Mouse (Mus musculus) intestine, embryonic 14.5 days (tissue): ENCODE results near the gene Cxcl9. TPM values are rescaled to one million over a fixed set of nuclear protein-coding genes. Genes with fewer than 3 reads are reported as not detected.

Experiments
- ATAC-seq: fragments of 200-750 bp; cut with Nextera tagmentation; replicated peaks from 2 replicates; pipeline ENCODE4 v1.8.0; 2017; ENCODE audit warnings: low read depth, moderate number of reproducible peaks, moderate TSS enrichment, moderate library complexity; ENCODE audit not compliant: low FRiP score, low TSS enrichment
- DNase-seq: peaks from one replicate; pipeline ENCODE4 v3.0.0-alpha.2; 2018; ENCODE audit warnings: low spot score
- H3K27ac ChIP-seq: fragments of 300-500 bp; sonication (generic); 2 replicates; pipeline ENCODE4 v1.5.1; 2014; ENCODE audit warnings: low read depth, mild to moderate bottlenecking, control low read depth
- H3K27me3 ChIP-seq: fragments of 300-500 bp; sonication (generic); replicated peaks from 2 replicates; pipeline ENCODE4 v1.6.1; 2014; ENCODE audit warnings: low read length, control low read depth; ENCODE audit not compliant: control insufficient read depth, insufficient read depth
- H3K36me3 ChIP-seq: fragments of 300-500 bp; sonication (generic); 2 replicates; pipeline ENCODE4 v1.6.1; 2014; ENCODE audit warnings: low read length, control low read depth; ENCODE audit not compliant: control insufficient read depth, insufficient read depth
- H3K4me1 ChIP-seq: fragments of 300-500 bp; sonication (generic); replicated peaks from 2 replicates; pipeline ENCODE4 v1.6.1; 2014; ENCODE audit warnings: low read length, control low read depth, mixed read lengths; ENCODE audit not compliant: control insufficient read depth, insufficient read depth
- H3K4me2 ChIP-seq: fragments of 300-500 bp; sonication (generic); 2 replicates; pipeline ENCODE4 v1.6.1; 2014; ENCODE audit warnings: low read length
- H3K4me3 ChIP-seq: fragments of 300-500 bp; sonication (generic); 2 replicates; pipeline ENCODE4 v1.5.1; 2014; ENCODE audit warnings: low read depth, low read length, control low read depth, mixed read lengths
- H3K9ac ChIP-seq: fragments of 300-500 bp; sonication (generic); 2 replicates; pipeline ENCODE4 v1.6.1; 2014; ENCODE audit warnings: mild to moderate bottlenecking, low read length
- H3K9me3 ChIP-seq: fragments of 300-500 bp; sonication (generic); 2 replicates; pipeline ENCODE4 v1.6.1; 2016; ENCODE audit warnings: low read length, control low read depth; ENCODE audit not compliant: control insufficient read depth
- WGBS: fragments of 180-500 bp; shearing (Covaris S2); extraction: QIAGEN DNeasy Blood & Tissue Kit; methylation state at CpG from one replicate; pipeline ENCODE4 v1.1.7; 2014; 5-methylcytosine and 5-hydroxymethylcytosine counted together
- polyA plus RNA-seq: library from polyadenylated mRNA; unstranded; fragments of >200 nt; fragmentation: Nextera tagmentation; extraction: Ambion mirVana; gene quantifications from 2 replicates; pipeline ENCODE4 v1.2.1, GENCODE M21; 2014

Cxcl9 gene
- polyA plus RNA-seq, 1 experiment from 2014 or later = not detected

DNA sequence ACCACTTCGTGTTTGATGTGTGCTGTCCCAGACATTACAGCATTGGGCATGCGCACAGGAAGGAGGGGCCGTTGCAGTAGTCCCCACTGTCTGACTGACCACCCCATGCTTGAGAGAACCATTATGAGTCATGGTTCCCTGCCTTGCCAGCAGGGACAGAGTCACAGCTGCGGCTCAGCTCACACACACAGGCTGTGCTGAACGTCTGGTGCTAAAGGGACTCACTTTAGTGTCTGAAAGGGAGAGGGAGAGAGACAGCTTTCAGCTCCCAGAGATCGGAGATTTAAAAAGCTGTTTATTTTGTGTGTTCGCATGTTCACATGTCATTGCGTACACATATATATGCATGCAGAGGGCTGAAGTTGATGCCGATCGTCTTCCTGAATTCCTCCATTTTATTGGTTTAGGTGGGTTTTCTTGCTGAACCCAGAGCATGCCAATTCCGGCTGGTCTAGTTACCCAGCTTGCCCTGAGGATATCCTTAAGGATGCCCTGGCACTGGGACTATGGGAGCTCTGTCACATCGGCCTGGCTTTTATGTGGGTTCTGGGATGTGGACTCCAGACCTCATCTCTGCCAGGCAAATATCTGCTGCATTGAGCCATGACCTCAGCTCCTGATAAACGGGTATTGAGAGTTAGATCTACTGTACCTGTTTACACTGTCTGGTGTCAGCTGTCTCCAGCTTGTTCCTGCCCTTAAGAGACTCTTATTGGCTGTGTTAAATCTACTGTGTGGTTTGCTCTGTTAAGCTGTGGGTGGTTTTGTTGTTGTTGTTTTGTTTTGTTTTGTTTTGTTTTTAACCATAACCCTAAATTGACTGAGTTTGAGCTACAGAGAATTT is 41.5 kb upstream of the Cxcl9 start:
- no peak for ATAC-seq
- Histone ChIP-seq H3K27ac (no peak overlapping the region), H3K4me2 (no peak overlapping the region), H3K9me3 (no peaks in the 10 kb centered on the region), H3K9ac (no peak overlapping the region), H3K36me3 (no peaks in the 10 kb centered on the region), H3K4me3 (no peak overlapping the region), H3K27me3 (no peaks in the 10 kb centered on the region), H3K4me1 (peaks cover 10% of the 10 kb centered on the region; the same call in 1 of the 2 replicates)
- DNase-seq = no peak
- WGBS = 59% methylated on average over 13 of the region's 13 CpGs

DNA sequence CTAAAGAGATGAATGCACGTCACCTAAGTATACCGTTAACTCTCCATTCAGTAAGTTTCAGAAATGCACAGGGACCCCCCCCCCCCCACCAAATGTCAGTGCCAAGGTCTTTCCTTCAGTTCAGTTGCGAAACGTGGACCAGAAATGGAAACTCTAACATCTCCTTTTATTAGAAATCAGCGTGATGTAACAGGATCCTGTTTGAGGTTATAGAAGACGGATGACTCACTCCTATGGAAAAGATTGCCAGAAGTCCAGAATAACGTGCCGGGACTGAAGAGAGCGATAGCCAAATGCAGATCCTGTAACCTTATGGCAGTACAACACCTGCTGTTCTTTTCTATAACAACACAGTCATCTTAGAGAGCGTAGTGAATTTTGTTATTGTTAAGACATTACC is 40.5 kb upstream of the Cxcl9 start:
- Histone ChIP-seq H3K9ac (no peak overlapping the region), H3K4me2 (no peak overlapping the region), H3K4me1 (peaks cover 5% of the 10 kb centered on the region; the same call in 1 of the 2 replicates), H3K9me3 (no peaks in the 10 kb centered on the region), H3K4me3 (no peak overlapping the region), H3K36me3 (no peaks in the 10 kb centered on the region), H3K27ac (no peak overlapping the region), H3K27me3 (no peaks in the 10 kb centered on the region)
- WGBS = 53% methylated on average over 10 of the region's 10 CpGs
- DNase-seq (peak; percentile 21), ATAC-seq (no peak)

DNA sequence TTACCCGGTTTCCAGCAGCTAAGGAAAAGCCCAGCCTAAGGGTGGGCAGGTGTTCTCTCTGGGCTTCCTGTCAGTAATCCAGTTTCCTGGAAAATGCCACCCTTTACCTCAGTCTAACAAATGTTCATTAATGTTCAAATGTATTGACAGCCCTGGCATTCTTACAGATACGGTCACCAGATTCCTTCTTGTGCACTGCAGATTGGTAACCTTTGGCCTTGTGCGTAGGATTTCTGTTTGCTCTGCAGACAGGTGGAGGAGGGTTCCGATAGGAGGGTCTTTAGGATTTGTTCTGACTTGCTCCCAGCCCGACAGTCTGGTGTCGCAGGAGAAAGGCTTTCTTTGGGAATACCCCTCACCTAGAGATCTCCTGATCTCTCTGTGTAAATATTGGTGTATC is 38.7 kb upstream of the Cxcl9 start:
- ATAC-seq (no peak; the same call in 1 of the 2 replicates), DNase-seq (no peak)
- H3K36me3 ChIP-seq = no peaks in the 10 kb centered on the region
- H3K4me2 ChIP-seq = no peak overlapping the region
- H3K4me1 ChIP-seq = peaks cover 5% of the 10 kb centered on the region; the same call in 1 of the 2 replicates
- no peak overlapping the region for H3K27ac ChIP-seq
- no peaks in the 10 kb centered on the region for H3K9me3 ChIP-seq
- 40% methylated on average over 6 of the region's 6 CpGs for WGBS
- H3K27me3 ChIP-seq = no peaks in the 10 kb centered on the region
- no peak overlapping the region for H3K9ac ChIP-seq
- no peak overlapping the region for H3K4me3 ChIP-seq

DNA sequence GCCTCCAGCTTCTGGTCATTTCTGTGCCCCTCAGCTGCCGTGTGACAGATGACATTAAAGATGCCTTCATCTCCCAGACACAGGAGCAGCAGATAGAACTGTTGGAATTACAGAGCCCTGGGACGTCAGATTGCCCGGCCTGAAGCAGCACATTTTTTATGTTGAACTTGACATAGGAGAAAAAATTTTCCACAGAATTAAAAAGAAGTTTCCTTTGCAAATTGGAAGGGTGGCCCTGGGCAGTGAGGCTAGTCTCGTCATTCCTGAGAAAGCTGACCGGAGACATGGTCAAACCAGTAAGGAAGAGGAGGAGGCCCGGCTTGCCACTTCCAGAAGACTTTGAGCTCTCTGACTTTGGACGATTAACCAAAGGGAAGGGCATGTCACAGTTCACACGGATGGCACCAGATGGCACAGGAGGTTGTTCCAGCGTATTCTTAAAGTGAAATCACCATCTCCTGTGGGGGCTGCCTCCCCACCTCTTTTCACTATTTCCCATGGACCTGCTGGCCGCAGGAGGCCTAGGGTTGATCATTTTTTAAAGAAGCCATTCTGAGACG is 37.3 kb upstream of the Cxcl9 start:
- ATAC-seq (no peak), DNase-seq (no peak)
- WGBS = 83% methylated on average over 11 of the region's 11 CpGs
- Histone ChIP-seq H3K9ac (no peak overlapping the region), H3K4me3 (no peak overlapping the region), H3K27ac (no peak overlapping the region), H3K36me3 (no peaks in the 10 kb centered on the region), H3K9me3 (no peaks in the 10 kb centered on the region), H3K27me3 (no peaks in the 10 kb centered on the region), H3K4me2 (no peak overlapping the region), H3K4me1 (peaks cover 5% of the 10 kb centered on the region; the same call in 1 of the 2 replicates)

DNA sequence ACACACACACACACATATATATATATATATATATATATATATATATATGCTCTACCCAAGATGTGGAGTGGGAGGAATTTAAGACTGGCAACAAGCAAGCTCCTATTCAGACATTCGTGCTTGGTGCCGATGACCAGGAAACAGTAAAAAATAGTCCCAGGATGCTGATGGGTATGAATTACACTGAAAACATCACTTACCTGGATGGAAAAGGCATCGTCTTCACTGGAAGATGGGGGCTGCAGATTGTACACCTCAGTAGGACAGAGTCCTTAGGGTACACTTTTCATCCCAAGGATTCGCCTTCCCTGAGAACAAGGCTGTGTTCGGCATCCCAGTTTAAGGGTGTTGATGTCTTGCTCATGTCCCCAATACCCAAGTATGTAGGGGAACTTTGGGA is 36.1 kb upstream of the Cxcl9 start:
- Histone ChIP-seq H3K9me3 (no peaks in the 10 kb centered on the region), H3K36me3 (no peaks in the 10 kb centered on the region), H3K27me3 (no peaks in the 10 kb centered on the region), H3K4me3 (no peak overlapping the region), H3K27ac (no peak overlapping the region), H3K4me2 (no peak overlapping the region), H3K4me1 (peaks cover 3% of the 10 kb centered on the region; the same call in 1 of the 2 replicates), H3K9ac (no peak overlapping the region)
- 90% methylated on average over 5 of the region's 5 CpGs for WGBS
- ATAC-seq (no peak), DNase-seq (no peak)

DNA sequence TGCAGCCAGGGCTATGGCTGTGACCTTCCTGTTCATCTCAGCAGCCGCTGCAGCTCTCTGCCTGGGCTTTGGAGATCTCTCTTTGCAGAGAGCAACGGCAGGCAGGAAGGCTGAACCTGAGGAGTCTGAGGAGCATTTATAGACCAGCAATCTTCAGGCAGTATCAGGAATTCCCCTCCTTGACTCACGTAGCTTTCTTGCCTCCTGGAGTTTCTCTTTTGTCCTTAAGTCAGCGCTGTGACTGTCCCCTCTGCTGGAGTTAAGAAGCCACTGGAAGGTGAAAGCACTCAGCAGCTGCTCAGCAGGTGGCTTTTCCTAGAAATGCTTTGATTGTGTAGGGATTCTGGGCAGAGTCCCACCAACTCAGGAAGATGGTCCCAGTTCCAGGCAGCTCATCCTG is 35.3 kb upstream of the Cxcl9 start:
- H3K4me2 ChIP-seq = no peak overlapping the region
- no peak for ATAC-seq
- H3K27me3 ChIP-seq = no peaks in the 10 kb centered on the region
- WGBS = 16% methylated on average over 4 of the region's 4 CpGs
- no peaks in the 10 kb centered on the region for H3K36me3 ChIP-seq
- 0 out of 2 replicates have a peak, but pooled peaks cover 3% of the 10 kb centered on the region for H3K4me1 ChIP-seq
- H3K9me3 ChIP-seq = no peaks in the 10 kb centered on the region
- H3K4me3 ChIP-seq = no peak overlapping the region
- H3K9ac ChIP-seq = no peak overlapping the region
- no peak overlapping the region for H3K27ac ChIP-seq
- DNase-seq = no peak

DNA sequence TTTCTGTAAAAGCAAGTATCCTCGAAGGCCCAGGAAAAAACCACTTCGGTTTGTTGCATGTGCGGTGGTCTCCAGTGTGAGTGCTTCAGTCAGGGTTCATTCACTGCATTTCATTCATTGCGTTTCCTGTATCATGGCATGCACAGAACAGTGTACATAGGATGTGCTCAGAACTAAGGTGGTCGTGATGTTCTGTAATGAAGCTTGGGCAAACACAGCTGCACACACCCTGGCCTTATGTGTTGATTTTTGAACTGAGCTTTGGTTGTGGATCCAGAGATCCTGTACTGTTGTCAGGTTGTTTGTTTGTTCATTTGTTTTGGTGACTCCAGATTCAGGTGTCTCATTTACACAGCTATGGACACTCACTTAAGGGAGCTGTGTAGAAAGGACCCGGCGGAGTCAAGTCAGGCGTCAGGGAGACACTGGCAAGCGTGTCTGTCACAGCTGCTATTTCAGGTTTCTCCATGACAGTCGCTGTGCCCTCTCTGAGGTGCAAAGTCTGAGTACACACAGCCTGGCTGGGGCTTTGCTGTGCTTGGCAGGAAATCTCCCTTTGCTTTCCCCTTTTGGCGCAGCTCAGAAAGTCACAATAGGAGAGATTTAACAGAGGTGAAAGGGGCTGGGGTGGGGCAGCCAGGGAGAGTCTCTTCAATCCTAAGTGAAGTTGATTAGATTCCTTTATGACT is 31.0 kb upstream of the Cxcl9 start:
- H3K4me3 ChIP-seq = no peak overlapping the region
- ATAC-seq (no peak), DNase-seq (no peak)
- H3K27me3 ChIP-seq = no peaks in the 10 kb centered on the region
- no peak overlapping the region for H3K9ac ChIP-seq
- H3K36me3 ChIP-seq = no peaks in the 10 kb centered on the region
- WGBS = 82% methylated on average over 11 of the region's 11 CpGs
- H3K27ac ChIP-seq = no peak overlapping the region
- no peak overlapping the region for H3K4me2 ChIP-seq
- no peaks in the 10 kb centered on the region for H3K4me1 ChIP-seq
- H3K9me3 ChIP-seq = no peaks in the 10 kb centered on the region

DNA sequence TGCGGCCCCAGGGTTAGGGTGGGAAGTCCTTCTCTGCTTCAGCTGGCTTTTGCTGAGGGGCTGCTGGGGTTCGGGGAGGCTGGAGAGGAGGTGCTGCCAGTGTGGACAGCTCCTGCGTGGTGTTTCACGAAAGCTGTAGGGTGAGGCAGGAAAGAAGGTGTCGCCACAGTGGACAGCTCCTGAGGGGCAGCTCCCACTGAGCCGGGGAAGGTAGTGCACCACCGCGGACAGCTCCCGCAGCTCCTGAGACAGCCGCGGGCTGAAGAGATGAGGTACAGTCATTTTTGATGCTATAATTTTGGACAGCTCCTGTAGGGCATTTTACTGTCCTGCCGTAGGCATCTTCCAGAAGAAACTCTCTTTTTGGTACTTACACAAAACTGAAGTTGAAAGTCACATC is 30.2 kb upstream of the Cxcl9 start:
- Histone ChIP-seq H3K9me3 (no peaks in the 10 kb centered on the region), H3K27ac (no peak overlapping the region), H3K4me1 (0 out of 2 replicates have a peak, but pooled peaks cover 3% of the 10 kb centered on the region), H3K4me2 (no peak overlapping the region), H3K4me3 (no peak overlapping the region), H3K9ac (no peak overlapping the region), H3K27me3 (no peaks in the 10 kb centered on the region), H3K36me3 (no peaks in the 10 kb centered on the region)
- DNase-seq (no peak), ATAC-seq (no peak)
- 28% methylated on average over 12 of the region's 12 CpGs for WGBS
